Mouse (Mus musculus) kidney, postnatal 0 days (tissue): ENCODE measurements around the gene Cep57l1. TPM values are rescaled to one million over a fixed set of nuclear protein-coding genes. Genes with fewer than 3 reads are reported as not detected.
"Not testable (repeated sequence)": the region's sequence is repeated elsewhere in the genome, so short reads cannot be mapped to it uniquely, and the experiment has no call there.

Experiments used
- ATAC-seq: fragments of 200-750 bp; cut with Nextera tagmentation; replicated peaks from 2 replicates; pipeline ENCODE4 v1.8.0; 2017; ENCODE audit warnings: low read depth, moderate number of reproducible peaks, moderate TSS enrichment, moderate library complexity; ENCODE audit not compliant: low FRiP score
- DNase-seq: peaks from one replicate; pipeline ENCODE4 v3.0.0-alpha.2; 2016; ENCODE audit warnings: low spot score
- H3K27ac ChIP-seq: fragments of 300-500 bp; sonication (generic); 2 replicates; pipeline ENCODE4 v1.5.1; 2014; ENCODE audit warnings: mild to moderate bottlenecking
- H3K27me3 ChIP-seq: fragments of 300-500 bp; sonication (generic); 2 replicates; pipeline ENCODE4 v1.6.1; 2014; ENCODE audit warnings: low read length, mixed read lengths; ENCODE audit not compliant: insufficient read depth
- H3K36me3 ChIP-seq: fragments of 300-500 bp; sonication (generic); 2 replicates; pipeline ENCODE4 v1.6.1; 2014; ENCODE audit warnings: low read length, mixed read lengths; ENCODE audit not compliant: insufficient read depth
- H3K4me1 ChIP-seq: fragments of 300-500 bp; sonication (generic); replicated peaks from 2 replicates; pipeline ENCODE4 v1.6.1; 2014; ENCODE audit warnings: antibody characterized with exemption, low read length, mixed read lengths; ENCODE audit not compliant: insufficient read depth
- H3K4me2 ChIP-seq: fragments of 300-500 bp; sonication (generic); 2 replicates; pipeline ENCODE4 v1.6.1; 2014; ENCODE audit warnings: mild to moderate bottlenecking, low read length, moderate library complexity, mixed read lengths
- H3K4me3 ChIP-seq: fragments of 300-500 bp; sonication (generic); replicated peaks from 2 replicates; pipeline ENCODE4 v1.5.1; 2014; ENCODE audit warnings: low read depth, low read length
- H3K9ac ChIP-seq: fragments of 300-500 bp; sonication (generic); 2 replicates; pipeline ENCODE4 v1.6.1; 2014; ENCODE audit warnings: low read depth, low read length
- H3K9me3 ChIP-seq: fragments of 300-500 bp; sonication (generic); replicated peaks from 2 replicates; pipeline ENCODE4 v1.6.1; 2016; ENCODE audit warnings: low read length, inconsistent platforms, mixed read lengths
- CTCF ChIP-seq: IDR thresholded peaks from 2 replicates; pipeline ENCODE4 v1.5.1; 2016; ENCODE audit warnings: antibody characterized with exemption, low read depth, mild to moderate bottlenecking, moderate library complexity
- WGBS: fragments of 180-500 bp; shearing (Covaris S2); extraction: QIAGEN DNeasy Blood & Tissue Kit; methylation state at CpG from one replicate; pipeline ENCODE4 v1.1.7; 2014; 5-methylcytosine and 5-hydroxymethylcytosine counted together
- polyA plus RNA-seq: library from polyadenylated mRNA; unstranded; fragments of >200 nt; fragmentation: Nextera tagmentation; extraction: Ambion mirVana; gene quantifications from 2 replicates; pipeline ENCODE4 v1.2.1, GENCODE M21; 2015

The Cep57l1 gene
- polyA plus RNA-seq, 1 experiment from 2014 or later, result 10.1 TPM

- Histone ChIP-seq H3K9me3 (no peaks in the 10 kb centered on the region), H3K4me2 (no peak overlapping the region), H3K27me3 (no peaks in the 10 kb centered on the region), H3K9ac (no peak overlapping the region), H3K4me1 (no peaks in the 10 kb centered on the region), H3K4me3 (no peak overlapping the region), H3K36me3 (no peaks in the 10 kb centered on the region), H3K27ac (no peak overlapping the region)
- ATAC-seq (no peak), DNase-seq (no peak)
- 95% methylated on average over 3 of the region's 3 CpGs for WGBS
- TF ChIP-seq CTCF, result no peak
Observed at GRCm38 (mm10) chr10:41819307-41819706, 9.6 kb upstream of the Cep57l1 start.

GRCm38 (mm10) chr10:41818733-41819070 lies 9.0 kb upstream of the Cep57l1 start:
- H3K4me3 ChIP-seq, H3K9ac ChIP-seq, DNase-seq, H3K36me3 ChIP-seq, H3K27ac ChIP-seq, H3K4me2 ChIP-seq, ATAC-seq, H3K9me3 ChIP-seq, H3K27me3 ChIP-seq, H3K4me1 ChIP-seq: not testable (repeated sequence)
- WGBS, result 90% methylated on average over 6 of the region's 6 CpGs

- no peak overlapping the region for H3K27ac ChIP-seq
- 89% methylated on average over 8 of the region's 8 CpGs for WGBS
- no peak overlapping the region for H3K4me3 ChIP-seq
- no peak for ATAC-seq
- no peak overlapping the region for H3K4me2 ChIP-seq
- no peaks in the 10 kb centered on the region for H3K36me3 ChIP-seq
- TF ChIP-seq CTCF, result no peak
- H3K9ac ChIP-seq, result no peak overlapping the region
- no peaks in the 10 kb centered on the region for H3K27me3 ChIP-seq
- peaks cover 1% of the 10 kb centered on the region; the same call in 1 of the 2 replicates for H3K4me1 ChIP-seq
- DNase-seq, result no peak
- H3K9me3 ChIP-seq, result no peaks in the 10 kb centered on the region
Observed at GRCm38 (mm10) chr10:41818036-41818732, 8.5 kb upstream of the Cep57l1 start.

GRCm38 (mm10) chr10:41816516-41816915 lies 6.8 kb upstream of the Cep57l1 start:
- Histone ChIP-seq H3K4me1 (peaks cover 14% of the 10 kb centered on the region; the same call in 1 of the 2 replicates), H3K9ac (no peak overlapping the region), H3K27me3 (no peaks in the 10 kb centered on the region), H3K4me3 (no peak overlapping the region), H3K36me3 (no peaks in the 10 kb centered on the region), H3K9me3 (no peaks in the 10 kb centered on the region), H3K4me2 (no peak overlapping the region), H3K27ac (no peak overlapping the region)
- TF ChIP-seq CTCF, result no peak
- ATAC-seq, result no peak
- WGBS, result 86% methylated on average over 5 of the region's 5 CpGs
- no peak for DNase-seq

GRCm38 (mm10) chr10:41814305-41814853 lies 4.7 kb upstream of the Cep57l1 start:
- H3K9me3 ChIP-seq, result no peaks in the 10 kb centered on the region
- H3K9ac ChIP-seq, result no peak overlapping the region
- no peaks in the 10 kb centered on the region for H3K27me3 ChIP-seq
- H3K36me3 ChIP-seq, result no peaks in the 10 kb centered on the region
- no peak for TF ChIP-seq CTCF
- WGBS, result 82% methylated on average over 6 of the region's 6 CpGs
- peaks cover 14% of the 10 kb centered on the region; the same call in 1 of the 2 replicates for H3K4me1 ChIP-seq
- no peak overlapping the region for H3K4me2 ChIP-seq
- H3K27ac ChIP-seq, result no peak overlapping the region
- no peak overlapping the region for H3K4me3 ChIP-seq
- DNase-seq (no peak), ATAC-seq (no peak)

- Histone ChIP-seq H3K4me1 (peaks cover 14% of the 10 kb centered on the region; the same call in 1 of the 2 replicates), H3K4me2 (peak overlapping the region; percentile 41), H3K27me3 (no peaks in the 10 kb centered on the region), H3K9me3 (no peaks in the 10 kb centered on the region), H3K9ac (no peak overlapping the region), H3K4me3 (0 out of 2 replicates have a peak overlapping the region, but pooled peaks have one; percentile 3), H3K27ac (no peak overlapping the region), H3K36me3 (no peaks in the 10 kb centered on the region)
- no peak for ATAC-seq
- 54% methylated on average over 6 of the region's 6 CpGs for WGBS
- DNase-seq, result no peak
- no peak for TF ChIP-seq CTCF
Observed at GRCm38 (mm10) chr10:41812566-41812965, 2.9 kb upstream of the Cep57l1 start.
